Mouse (Mus musculus) ES-E14 (cell line): ENCODE data around the gene Ralgds. TPM values are rescaled to one million over a fixed set of nuclear protein-coding genes. Genes with fewer than 3 reads are reported as not detected.

ENCODE experiments used
- DNase-seq: peaks from one replicate; pipeline ENCODE4 v3.0.0-alpha.2; 2013; ENCODE audit warnings: low read depth, low spot score
- H3K27ac ChIP-seq: 2 replicates; pipeline ENCODE4 v1.5.1; 2012; ENCODE audit warnings: low read depth, mild to moderate bottlenecking, low read length, moderate library complexity, mixed read lengths; ENCODE audit not compliant: poor library complexity, insufficient read depth, severe bottlenecking
- H3K36me3 ChIP-seq: 2 replicates; pipeline ENCODE4 v1.6.1; 2012; ENCODE audit warnings: mild to moderate bottlenecking, low read length, moderate library complexity, mixed read lengths; ENCODE audit not compliant: control insufficient read depth, poor library complexity, insufficient read depth, severe bottlenecking
- H3K4me1 ChIP-seq, 2 experiments: fragments of 150-350 bp in 1 of 2; sonication (generic) in 1 of 2; 2 replicates each; pipeline ENCODE4 v1.6.1; 2012; ENCODE audit warnings: low read length in 2 of 2, mild to moderate bottlenecking in 1 of 2, mixed read lengths in 1 of 2; ENCODE audit not compliant: control insufficient read depth in 2 of 2, insufficient read depth in 2 of 2, poor library complexity in 1 of 2
- H3K4me3 ChIP-seq, 2 experiments: fragments of 150-350 bp in 1 of 2; sonication (generic) in 1 of 2; 2 replicates each; pipeline ENCODE4 v1.5.1; 2012; ENCODE audit warnings: low read length in 2 of 2, low read depth in 1 of 2, mild to moderate bottlenecking in 1 of 2, mixed read lengths in 1 of 2; ENCODE audit not compliant: insufficient read depth in 1 of 2, poor library complexity in 1 of 2, severe bottlenecking in 1 of 2
- H3K9ac ChIP-seq: 2 replicates; pipeline ENCODE4 v1.6.1; 2012; ENCODE audit warnings: low read depth, mild to moderate bottlenecking, low read length, mixed read lengths; ENCODE audit not compliant: poor library complexity, insufficient read depth, severe bottlenecking
- H3K9me3 ChIP-seq: fragments of 150-350 bp; sonication (generic); 2 replicates; pipeline ENCODE4 v1.6.1; 2012; ENCODE audit warnings: low read depth, mild to moderate bottlenecking, low read length; ENCODE audit not compliant: control insufficient read depth, insufficient read depth
- CHD2 ChIP-seq: IDR thresholded peaks from 2 replicates; pipeline ENCODE4 v1.6.1; 2014; ENCODE audit warnings: mild to moderate bottlenecking, low read depth, low read length, inconsistent platforms
- HCFC1 ChIP-seq: IDR thresholded peaks from 2 replicates; pipeline ENCODE4 v1.6.1; 2012; ENCODE audit warnings: low read length, inconsistent platforms, borderline replicate concordance; ENCODE audit not compliant: insufficient read depth
- MAFK ChIP-seq: IDR thresholded peaks from 2 replicates; pipeline ENCODE4 v1.6.1; 2014; ENCODE audit warnings: mild to moderate bottlenecking, low read depth, low read length, inconsistent platforms; ENCODE audit not compliant: insufficient read depth
- ZC3H11A ChIP-seq: IDR thresholded peaks from 2 replicates; pipeline ENCODE4 v1.6.1; 2012; ENCODE audit warnings: low read depth, mild to moderate bottlenecking, inconsistent platforms, low read length, borderline replicate concordance
- ZNF384 ChIP-seq: IDR thresholded peaks from 2 replicates; pipeline ENCODE4 v1.6.1; 2012; ENCODE audit warnings: low read depth, low read length, inconsistent platforms
- in situ Hi-C, 2 experiments: fragments of 600-800 bp; cut with MboI; formaldehyde crosslinking; loops; one replicate each; pipeline ENCODE4 v1.15.1; 2025; ENCODE audit warnings: low sequenced_read_pairs in 2 of 2, inconsistent platforms in 1 of 2; ENCODE audit not compliant: unreplicated experiment in 2 of 2
- total RNA-seq: library from RNA; depleted of rRNA; stranded (reverse); fragments of 300-350 nt; gene quantifications from 2 replicates; pipeline ENCODE4 v1.2.3, GENCODE M21; 2012

Ralgds gene
- total RNA-seq, 1 experiment: 18.2 TPM

GRCm38 (mm10) chr2:28520581-28520980 is 7.7 kb downstream of the Ralgds start:
- Histone ChIP-seq H3K4me1 (peaks cover 5 to 39% of the 10 kb centered on the region in 2 experiments; a peak in 3 of 4 replicates), H3K9me3 (no peaks in the 10 kb centered on the region), H3K27ac (no peak overlapping the region), H3K9ac (no peak overlapping the region), H3K36me3 (peaks cover 2% of the 10 kb centered on the region; the same call in 1 of the 2 replicates), H3K4me3 (no peak overlapping the region)
- in situ Hi-C loops: no loop called here
- TF ChIP-seq HCFC1: no peak
- TF ChIP-seq CHD2: no peak
- no peak for TF ChIP-seq MAFK
- no peak for TF ChIP-seq ZNF384
- no peak for TF ChIP-seq ZC3H11A
- DNase-seq: no peak

GRCm38 (mm10) chr2:28521571-28522151 is 8.7 kb downstream of the Ralgds start:
- no peaks in the 10 kb centered on the region; the same call in 1 of the 2 replicates for H3K36me3 ChIP-seq
- no peaks in the 10 kb centered on the region for H3K9me3 ChIP-seq
- no peak for DNase-seq
- H3K4me3 ChIP-seq: no peak overlapping the region
- TF ChIP-seq CHD2: no peak
- in situ Hi-C loops: no loop called here
- H3K4me1 ChIP-seq: peaks cover 5 to 45% of the 10 kb centered on the region in 2 experiments; a peak in 3 of 4 replicates
- H3K27ac ChIP-seq: no peak overlapping the region
- H3K9ac ChIP-seq: no peak overlapping the region

- TF ChIP-seq CHD2: no peak
- TF ChIP-seq ZNF384: no peak
- no peak for TF ChIP-seq HCFC1
- no peak for TF ChIP-seq ZC3H11A
- TF ChIP-seq MAFK: no peak
- H3K4me1 ChIP-seq: peaks cover 5 to 45% of the 10 kb centered on the region in 2 experiments; a peak in 3 of 4 replicates
These were observed 9.2 kb downstream of the Ralgds start for GRCm38 (mm10) chr2:28522166-28522565.

GRCm38 (mm10) chr2:28523643-28524117 is 10.8 kb downstream of the Ralgds start:
- no peak for DNase-seq
- TF ChIP-seq ZC3H11A (no peak), CHD2 (no peak), MAFK (no peak)
- Histone ChIP-seq H3K4me3 (no peak overlapping the region), H3K36me3 (no peaks in the 10 kb centered on the region; the same call in 1 of the 2 replicates), H3K4me1 (peaks cover 5 to 35% of the 10 kb centered on the region in 2 experiments; a peak in 3 of 4 replicates), H3K9ac (peak overlapping the region; percentile 9; the same call in 1 of the 2 replicates), H3K27ac (no peak overlapping the region), H3K9me3 (no peaks in the 10 kb centered on the region)
- in situ Hi-C loops: no loop called here

More at GRCm38 (mm10) chr2:28522166-28522565, 9.2 kb downstream of the Ralgds start:
- in situ Hi-C loops: no loop called here
- no peak overlapping the region for H3K9ac ChIP-seq
- no peaks in the 10 kb centered on the region; the same call in 1 of the 2 replicates for H3K36me3 ChIP-seq
- no peak overlapping the region for H3K4me3 ChIP-seq
- no peaks in the 10 kb centered on the region for H3K9me3 ChIP-seq
- H3K27ac ChIP-seq: no peak overlapping the region
- DNase-seq: no peak

GRCm38 (mm10) chr2:28524406-28524805 is 11.5 kb downstream of the Ralgds start:
- Histone ChIP-seq H3K9me3 (no peaks in the 10 kb centered on the region), H3K4me3 (no peak overlapping the region), H3K36me3 (no peaks in the 10 kb centered on the region; the same call in 1 of the 2 replicates), H3K9ac (no peak overlapping the region), H3K27ac (no peak overlapping the region), H3K4me1 (peaks cover 5 to 29% of the 10 kb centered on the region in 2 experiments; a peak in 3 of 4 replicates)
- in situ Hi-C loops: no loop called here
- no peak for TF ChIP-seq HCFC1
- no peak for TF ChIP-seq ZC3H11A
- no peak for TF ChIP-seq ZNF384
- TF ChIP-seq CHD2: no peak
- TF ChIP-seq MAFK: no peak
- no peak for DNase-seq
